Mouse (Mus musculus) fat pad, adult 2 months (tissue): ENCODE data around the gene Adcy7.

Experiments used
- DNase-seq: peaks from one replicate; pipeline ENCODE4 v3.0.0-alpha.2; 2011; ENCODE audit warnings: low read depth, low spot score; ENCODE audit errors: extremely low read depth

Gene Adcy7

GRCm38 (mm10) chr8:88272231-88273050 lies at the start of gene Adcy7:
Gene Adcy7 (plus strand): TSS chr8:88272403.
- no peak for DNase-seq

DNA sequence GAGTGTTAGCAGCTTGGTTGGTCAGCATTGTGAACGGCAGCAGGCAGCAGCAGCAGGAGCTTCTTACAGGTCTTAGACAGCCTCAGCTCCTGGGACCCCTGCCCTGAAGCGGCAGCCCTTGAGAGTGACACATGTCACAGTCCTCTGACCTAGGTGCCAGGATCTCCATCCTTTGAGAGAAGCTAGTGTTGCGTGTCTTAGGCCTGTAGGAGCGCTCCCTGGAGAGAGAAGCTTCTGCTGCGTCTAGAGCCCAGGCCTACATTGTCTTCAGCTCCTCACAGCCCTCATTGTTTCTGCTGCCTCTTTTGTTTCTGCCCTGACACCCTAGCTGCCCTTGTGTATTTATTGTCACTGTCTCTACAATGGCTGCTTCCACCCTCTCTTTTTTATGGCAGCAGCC lies 46.8 kb upstream of the Adcy7 start:
- no peak for DNase-seq

DNA sequence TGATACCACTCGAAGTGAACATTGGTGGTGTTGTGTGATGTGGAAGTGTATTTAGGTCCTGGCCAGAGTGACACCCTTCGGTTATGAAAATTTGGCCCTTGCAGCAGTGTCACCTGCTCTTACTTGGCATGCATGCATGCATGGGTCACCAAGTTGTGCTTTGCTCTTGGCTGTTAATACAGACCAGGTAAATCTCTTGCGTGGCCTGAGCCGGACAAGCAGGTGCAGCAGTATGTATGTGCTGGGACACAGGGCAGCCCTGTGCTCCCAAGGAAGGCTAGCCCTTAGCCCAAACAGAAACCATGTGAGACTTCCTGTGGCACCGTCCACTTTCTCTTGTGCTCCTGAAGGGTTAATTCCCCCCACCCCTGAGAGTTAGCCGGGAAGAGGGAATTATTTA lies 44.4 kb upstream of the Adcy7 start:
- no peak for DNase-seq

DNA sequence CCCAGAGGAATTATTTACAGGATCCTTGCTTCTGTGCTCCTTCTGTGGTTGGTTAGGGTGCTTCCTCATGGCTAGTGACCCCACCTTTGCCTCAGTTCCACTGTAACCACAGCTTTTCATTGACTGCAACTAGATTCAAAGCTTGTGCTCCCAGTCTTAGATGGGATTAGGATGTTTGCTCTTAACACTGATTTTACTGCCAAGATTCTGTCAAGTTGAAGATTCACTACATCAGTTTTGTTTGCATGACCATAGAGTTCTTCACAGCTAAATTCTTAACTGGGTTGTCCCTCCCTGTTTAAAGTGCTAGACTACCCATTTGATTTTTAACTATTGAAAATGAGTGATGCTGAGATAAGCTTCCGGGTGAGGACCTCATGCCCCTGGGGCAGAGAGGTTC lies 43.9 kb upstream of the Adcy7 start:
- no peak for DNase-seq

DNA sequence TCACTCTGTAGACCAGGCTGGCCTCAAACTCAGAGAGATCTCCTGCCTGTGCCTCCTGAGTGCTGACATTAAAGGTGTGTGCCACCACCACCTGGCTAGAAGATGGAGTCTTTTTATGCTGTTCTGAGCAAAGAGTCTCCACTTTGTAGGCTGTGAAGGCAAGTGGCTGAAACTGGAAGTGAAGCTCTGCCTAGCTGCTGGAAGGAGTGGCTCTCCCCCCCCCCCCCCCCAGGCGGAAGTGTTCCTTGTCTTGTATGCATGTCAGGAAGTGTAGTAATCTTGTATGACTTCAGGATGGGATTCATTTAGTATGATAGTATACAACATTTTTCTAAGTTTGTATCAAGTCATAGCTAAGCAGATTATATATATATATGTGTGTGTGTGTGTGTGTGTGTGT lies 43.4 kb upstream of the Adcy7 start:
- DNase-seq: no peak

- DNase-seq: no peak
Observed at GRCm38 (mm10) chr8:88236666-88237065, 35.5 kb upstream of the Adcy7 start.

DNA sequence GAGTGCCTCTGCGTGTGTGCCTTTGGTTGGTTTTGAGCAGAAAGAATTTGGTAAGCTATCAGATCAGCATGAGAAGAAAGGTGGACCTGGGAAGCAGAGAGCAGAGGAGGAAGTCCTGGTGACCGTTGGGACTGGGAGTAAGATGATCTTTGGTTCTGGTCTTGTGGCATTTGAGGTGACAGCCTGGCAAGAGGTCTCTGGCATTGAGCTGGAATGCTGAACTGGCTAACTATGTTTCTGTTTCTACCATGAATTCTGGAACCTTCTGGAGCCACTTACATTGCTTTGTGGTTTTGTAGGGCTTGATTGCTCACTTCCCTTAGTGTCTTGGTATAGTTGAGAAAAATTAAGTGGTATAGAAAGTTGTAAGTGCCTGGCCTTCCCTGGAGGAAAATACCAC lies 34.6 kb upstream of the Adcy7 start:
- DNase-seq: no peak

DNA sequence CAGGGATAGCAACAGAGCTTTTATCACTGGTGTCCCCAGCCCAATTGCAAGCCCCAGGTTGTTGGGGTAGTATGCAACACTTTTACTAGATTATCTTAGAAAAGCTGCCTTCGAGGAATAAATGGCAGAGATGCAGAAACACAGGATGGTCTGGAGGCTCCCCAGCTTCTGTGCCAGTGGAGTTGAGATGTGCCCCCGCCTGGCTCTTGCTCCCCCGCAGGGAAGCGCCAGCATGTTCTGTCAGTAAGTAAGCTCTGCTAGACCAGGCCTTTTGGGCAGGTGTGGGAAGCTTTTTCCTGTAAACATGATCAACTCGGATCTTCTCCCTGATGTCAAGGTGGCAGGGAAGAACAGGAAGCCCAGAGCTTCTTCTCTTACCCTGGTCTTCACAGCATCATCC lies 32.9 kb upstream of the Adcy7 start:
- no peak for DNase-seq

DNA sequence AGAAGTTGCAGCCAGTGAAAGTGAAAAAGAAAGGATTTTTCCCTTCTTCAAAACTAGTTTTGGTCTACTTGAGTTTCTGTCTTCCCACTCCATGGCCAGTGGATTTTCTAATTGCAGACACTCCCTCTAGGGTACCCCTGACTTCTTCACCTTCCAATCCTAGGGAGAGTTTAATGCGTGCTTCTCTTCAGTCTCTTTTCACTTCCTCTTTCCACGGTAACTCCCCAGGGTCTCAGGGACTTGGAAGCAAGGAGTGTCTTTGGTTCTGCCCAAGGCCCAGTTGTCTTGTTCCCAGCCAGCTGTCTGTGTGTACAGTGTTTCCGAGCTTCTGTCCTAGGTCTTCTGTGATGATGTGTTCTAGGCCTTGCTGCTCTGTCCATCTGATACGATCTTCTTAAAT lies 30.3 kb upstream of the Adcy7 start:
- no peak for DNase-seq

- no peak for DNase-seq
Observed at GRCm38 (mm10) chr8:88244298-88244697, 27.9 kb upstream of the Adcy7 start.

DNA sequence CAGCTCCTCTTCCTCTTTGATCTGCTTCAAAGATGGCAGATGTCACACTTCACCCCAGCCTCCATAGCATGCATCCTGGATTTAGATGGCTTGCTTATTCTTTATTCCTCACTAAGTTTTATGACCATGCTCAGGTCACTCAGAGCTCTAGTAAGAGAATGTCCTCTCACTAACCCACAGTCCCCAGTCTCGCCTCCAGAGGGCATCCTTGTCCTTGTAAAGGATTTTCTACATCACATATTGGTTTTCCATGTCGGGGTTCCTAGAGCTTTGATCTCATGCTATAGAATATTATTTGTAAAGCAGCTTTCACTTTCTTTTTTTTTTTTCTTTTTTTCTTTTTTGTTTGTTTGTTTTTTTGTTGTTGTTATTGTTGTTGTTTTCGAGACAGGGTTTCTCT lies 19.4 kb upstream of the Adcy7 start:
- DNase-seq: no peak

DNA sequence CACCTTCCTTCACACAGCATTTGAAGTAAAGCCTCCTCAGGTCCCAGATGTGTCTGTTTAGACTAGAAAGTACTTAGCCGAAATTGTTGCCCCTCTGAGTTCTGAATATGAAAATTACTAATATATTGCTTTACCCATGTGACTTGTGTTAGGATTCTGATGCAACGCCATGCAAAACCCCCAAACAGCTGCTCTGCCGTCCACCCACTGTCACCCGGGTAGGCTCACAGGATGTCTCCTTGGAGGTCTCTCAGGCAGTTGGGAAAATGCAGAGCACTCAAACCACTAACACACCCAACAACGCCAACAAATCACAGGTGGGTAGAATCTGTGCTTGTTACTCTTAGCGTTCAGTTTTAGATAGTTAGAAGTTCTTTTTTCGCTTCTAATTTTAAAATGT lies 17.2 kb upstream of the Adcy7 start:
- DNase-seq: no peak

- no peak for DNase-seq
Observed at GRCm38 (mm10) chr8:88258024-88258423, 14.2 kb upstream of the Adcy7 start.

DNA sequence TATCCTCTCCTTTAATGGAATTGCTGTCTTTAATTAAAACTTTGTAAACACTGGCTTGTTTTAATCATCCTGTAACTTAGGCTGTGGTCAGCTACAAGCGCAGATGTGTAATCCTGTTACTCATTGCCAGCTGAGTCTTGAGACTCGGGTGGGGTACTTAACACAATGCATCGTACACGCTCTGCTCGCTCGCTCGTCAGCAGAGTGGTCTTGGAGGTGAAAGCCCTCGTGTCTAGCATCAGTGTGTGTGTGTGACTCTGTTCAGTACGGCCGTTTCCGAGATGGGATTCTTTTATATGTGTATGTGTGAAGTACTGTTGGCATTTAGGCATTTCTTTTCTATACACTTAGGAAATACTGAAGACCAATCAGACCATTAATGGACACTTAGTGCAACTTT lies 13.7 kb upstream of the Adcy7 start:
- DNase-seq: no peak

- no peak for DNase-seq
Observed at GRCm38 (mm10) chr8:88260466-88260980, 11.7 kb upstream of the Adcy7 start.

DNA sequence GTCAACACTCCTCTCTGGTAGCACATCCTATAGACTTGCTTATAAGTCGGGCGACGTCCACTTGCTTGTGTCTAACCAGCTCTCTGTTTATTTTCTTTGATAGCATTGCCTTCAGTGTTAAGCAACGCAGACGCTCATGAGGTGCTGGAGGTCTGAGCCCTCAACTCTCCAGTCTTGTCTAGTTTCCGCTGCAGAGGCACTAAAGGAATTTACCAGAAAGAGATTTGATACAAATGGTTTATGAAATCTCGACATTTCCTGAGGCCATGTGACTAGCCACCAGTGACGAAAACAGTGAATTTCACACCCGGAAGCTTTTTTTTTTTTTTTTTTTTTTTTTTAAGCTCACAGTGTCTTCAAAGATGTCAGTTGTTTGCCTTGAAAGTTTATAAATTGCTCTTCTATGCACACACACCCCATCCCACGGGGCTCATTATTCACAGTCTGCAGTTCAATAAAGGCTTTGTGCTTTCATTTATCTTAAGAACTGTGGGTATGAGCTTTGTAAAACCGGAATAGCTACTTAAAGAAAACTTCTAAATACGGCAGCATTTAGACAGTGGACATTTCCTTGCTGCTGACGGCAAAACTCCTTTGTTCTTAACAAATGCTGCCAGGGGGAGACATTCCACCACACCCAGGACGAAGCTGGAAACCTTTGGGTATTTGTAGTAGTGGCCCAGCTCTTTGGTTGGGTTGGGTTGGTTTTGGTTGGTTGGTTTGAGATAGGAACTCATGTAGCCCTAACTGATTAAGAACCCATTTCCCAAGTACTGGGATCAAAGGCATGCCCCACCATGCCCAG lies 9.2 kb upstream of the Adcy7 start:
- DNase-seq: no peak

GRCm38 (mm10) chr8:88265511-88265910 lies 6.7 kb upstream of the Adcy7 start:
- no peak for DNase-seq

DNA sequence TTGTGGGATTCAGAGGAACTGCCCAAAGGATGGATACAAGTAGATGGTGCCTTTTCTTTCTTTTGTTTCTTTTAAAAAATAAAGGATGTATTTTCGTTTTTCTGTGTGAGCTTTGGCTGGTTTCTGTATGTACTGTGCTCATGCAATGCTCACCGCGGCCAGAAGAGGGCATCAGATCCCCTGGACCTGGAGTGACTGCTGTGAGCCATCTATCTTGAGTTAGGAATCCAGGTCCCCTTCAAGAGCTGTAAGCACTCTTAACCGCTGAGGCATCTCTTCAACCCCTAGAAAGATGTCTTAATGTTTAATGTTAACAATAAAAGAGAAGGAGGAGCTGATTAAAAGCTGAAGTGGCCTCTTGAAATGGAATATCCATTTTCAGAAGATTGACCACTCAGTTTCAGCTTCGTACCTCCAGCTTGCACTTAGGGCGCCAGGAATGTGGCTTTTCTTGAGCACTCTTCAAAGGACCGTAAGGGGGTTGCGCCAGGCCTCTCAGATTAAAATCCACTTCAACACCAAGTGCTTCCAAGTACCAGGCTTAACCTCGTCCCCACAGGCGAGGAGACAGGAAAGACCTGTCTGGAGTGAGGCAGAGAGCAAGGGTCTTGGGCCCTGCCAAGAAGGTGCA lies 5.9 kb upstream of the Adcy7 start:
- peak; percentile 86 for DNase-seq

DNA sequence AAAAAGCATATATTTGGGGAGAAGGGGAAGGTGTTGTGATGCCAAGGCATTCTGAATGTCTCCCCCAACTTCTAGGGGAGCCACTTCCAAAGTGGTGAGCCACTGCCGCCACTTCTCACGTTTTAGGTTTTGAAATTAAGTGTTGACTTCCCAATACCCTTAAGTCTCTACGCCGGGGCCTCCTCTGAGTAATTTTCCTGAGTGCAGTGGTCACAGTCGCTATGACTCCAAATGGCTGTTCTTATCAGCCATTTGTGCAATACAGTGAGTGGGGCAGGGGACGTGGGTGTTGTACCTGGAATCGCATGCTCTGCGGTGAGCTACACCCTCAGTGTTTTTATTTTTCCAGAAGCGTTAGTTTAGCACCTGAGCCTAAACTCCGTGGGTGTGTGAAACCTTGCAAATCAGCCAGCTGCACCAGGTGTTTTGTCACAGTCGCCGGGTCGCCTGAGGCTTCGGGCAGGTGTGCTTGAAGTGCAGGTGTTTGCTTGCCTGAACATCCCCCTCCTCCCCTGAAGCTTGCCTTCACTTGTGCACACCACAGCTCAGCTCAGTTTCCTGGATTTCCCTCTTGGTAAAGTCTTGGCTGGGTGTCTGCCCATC lies 5.3 kb upstream of the Adcy7 start:
- DNase-seq: peak; percentile 94

- peak; percentile 70 for DNase-seq
Observed at GRCm38 (mm10) chr8:88269107-88269875, 2.9 kb upstream of the Adcy7 start.
